Mouse (Mus musculus) G1E-ER4 (cell line): Measurements from ENCODE around the gene Plcb4. TPM values are rescaled to one million over a fixed set of nuclear protein-coding genes. Genes with fewer than 3 reads are reported as not detected.

Experiments used
- GATA1 ChIP-seq: IDR thresholded peaks from one replicate; pipeline ENCODE4 v1.8.0; 2012; ENCODE audit warnings: low read length, inconsistent platforms
- polyA plus RNA-seq: library from polyadenylated mRNA; stranded (reverse); fragments of >175 nt; gene quantifications from 2 replicates; pipeline ENCODE4 v1.2.3, GENCODE M21; 2012

The Plcb4 gene
- polyA plus RNA-seq, 1 experiment: not detected

DNA sequence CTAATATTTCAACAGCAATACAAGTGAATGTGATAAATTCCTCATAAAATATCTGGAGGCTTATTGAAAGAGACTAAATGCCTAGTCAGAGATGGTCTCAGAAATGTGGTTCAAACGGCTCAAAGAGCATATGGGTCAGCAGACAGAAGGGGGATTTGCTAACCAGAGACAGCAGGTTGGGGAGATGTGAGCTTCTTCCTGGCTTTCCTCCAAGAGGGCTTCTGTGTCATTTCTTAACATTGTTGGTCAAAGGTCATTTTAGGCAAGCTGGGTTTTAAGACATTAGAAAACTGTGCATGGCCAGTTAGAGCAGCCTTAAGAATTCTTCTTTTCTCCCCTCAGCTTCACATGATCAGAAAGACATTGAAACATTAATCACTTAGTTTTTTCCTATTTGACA lies 178.9 kb downstream of the Plcb4 start:
- TF ChIP-seq GATA1: no peak

DNA sequence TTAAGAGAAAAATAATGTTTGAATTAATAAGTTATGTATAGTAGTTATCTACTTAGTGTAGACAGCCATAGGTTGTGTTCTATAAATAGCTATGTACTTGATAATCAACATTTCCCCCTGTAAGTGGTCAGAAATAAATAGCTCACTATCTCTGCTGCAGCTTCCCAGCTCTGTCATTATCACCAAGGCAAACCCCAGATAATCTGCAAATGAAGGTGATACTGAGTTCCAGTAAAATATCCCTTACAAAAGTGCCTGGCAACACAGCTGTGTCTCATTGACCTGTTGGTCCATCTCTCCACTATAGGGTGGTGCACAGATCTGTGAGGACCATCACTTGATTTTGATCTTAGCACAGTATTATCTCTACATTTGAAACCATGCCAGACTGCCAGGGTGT lies 179.3 kb downstream of the Plcb4 start:
- no peak for TF ChIP-seq GATA1

DNA sequence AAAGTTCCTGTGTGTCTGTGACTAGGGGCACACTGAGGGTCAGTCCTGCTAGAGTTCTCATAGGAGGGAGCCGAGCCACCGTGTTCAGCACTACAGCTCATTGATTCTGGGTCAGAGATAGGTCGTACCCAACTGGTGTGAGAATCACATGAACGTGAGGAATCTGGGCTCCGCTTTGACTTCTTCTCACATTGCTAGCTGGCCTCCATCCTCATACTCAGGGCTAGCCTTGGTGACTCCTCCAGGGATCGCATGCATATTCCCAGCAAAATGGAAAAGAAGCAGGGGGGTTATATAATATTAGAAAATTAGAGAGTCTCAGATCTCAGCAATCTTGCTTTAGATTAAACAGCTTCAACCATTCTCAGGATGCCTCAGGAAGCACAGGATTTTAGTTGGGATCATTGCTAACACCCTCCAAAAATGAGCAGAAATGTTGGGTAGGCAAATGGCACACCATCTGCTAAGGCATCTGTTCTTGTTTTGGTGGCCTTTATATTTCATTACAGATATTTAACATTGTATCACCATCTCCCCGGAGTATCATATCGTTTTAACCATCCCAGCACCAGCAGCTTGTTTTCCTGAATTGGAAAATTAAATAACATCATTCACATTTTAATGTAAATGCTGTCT lies 180.0 kb downstream of the Plcb4 start:
- no peak for TF ChIP-seq GATA1

DNA sequence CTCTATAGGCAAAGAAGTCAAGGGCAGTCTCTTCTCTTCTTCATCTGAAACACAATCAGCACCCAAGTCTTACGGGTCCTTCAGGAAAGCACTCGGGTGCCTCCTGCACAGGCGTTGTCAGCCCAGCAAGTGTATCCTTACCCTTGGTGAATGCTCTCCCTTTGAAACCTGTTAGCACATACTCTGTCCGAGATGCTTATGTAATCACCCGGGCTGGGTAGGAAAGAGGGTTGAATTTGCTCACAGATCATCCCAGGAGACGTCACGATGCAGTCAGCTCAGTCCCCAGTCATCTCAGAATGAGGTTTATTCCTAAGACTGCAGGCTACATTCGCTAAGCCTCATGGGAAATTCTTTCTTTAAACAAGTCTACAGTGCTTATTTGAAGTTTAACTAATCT lies 184.9 kb downstream of the Plcb4 start:
- no peak for TF ChIP-seq GATA1

DNA sequence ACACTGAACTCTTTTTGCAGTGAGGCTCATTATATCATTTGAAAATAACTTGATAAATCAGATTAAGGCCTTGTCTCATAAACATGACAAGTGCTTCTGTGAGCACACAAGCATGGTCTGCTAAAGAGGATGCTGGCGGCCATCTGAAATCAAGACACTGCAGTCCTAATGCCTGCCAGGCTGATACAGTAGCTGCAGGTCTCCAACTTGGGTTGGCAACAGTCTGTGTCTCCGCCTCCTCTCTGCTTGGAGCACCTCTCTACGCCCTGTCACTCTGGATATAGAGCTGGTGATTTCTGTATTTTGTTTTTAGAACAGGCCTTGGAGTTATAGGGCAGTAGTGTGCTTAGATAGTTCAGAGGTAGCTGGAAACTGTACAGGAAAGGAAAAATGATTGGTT lies 188.1 kb downstream of the Plcb4 start:
- TF ChIP-seq GATA1: no peak

- TF ChIP-seq GATA1: no peak
Observed at GRCm38 (mm10) chr2:135847738-135848137, 188.9 kb downstream of the Plcb4 start.

DNA sequence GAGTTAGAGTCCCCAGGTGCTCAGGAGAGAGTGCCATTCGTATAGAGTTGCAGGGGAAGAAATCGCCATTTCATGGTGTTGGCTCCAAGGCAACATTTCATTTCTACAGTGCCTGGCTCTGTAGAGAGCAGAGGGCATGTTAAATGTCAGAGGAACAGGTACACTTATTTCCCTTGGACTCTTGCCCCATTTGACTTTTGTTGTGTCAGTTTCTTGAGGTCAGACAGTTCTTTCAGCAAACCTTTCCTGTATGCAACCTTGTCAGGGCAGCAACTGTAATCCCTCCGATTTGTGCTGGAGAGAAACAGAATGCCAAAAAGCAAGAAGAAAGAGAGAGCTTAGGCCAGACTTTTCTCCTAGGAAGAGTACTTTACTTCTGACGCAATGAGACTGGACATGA lies 189.4 kb downstream of the Plcb4 start:
- no peak for TF ChIP-seq GATA1

DNA sequence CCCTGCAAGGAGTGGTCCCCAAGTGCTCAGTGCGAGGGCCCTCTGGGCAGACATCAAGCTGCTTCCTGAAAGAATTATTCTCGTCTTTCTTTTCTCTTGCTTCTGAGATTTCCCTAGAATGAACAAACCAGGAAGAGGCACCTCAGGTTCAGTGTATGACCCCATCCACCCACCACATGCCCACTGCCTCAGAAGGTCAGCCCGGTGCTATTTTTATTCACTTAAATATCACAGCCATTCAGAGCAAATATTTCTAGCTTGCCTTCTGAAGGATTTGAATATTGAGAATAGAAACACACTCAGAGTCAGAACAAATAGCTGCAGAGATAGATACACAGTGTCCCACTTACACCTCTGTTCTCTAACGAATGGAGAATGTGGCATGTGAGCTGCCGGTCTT lies 193.2 kb downstream of the Plcb4 start:
- no peak for TF ChIP-seq GATA1

DNA sequence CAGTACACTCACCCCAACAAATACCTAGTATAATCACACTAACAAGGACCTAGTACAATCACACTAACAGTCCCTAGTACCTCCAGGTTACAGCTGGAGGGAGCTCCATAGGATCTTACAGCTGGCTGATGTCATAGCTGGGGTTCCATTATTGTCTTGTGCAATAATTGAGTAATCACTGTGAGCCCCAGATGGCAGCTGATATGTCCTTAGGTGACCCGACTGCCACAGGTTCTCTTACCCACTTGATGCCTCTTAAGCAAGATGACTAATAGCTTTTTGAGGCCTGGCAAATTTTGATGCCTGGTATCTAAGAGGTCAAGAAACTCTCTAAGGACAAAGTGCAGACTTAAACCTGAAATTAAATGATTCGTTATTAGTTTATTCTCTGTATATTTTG lies 194.3 kb downstream of the Plcb4 start:
- TF ChIP-seq GATA1: no peak

DNA sequence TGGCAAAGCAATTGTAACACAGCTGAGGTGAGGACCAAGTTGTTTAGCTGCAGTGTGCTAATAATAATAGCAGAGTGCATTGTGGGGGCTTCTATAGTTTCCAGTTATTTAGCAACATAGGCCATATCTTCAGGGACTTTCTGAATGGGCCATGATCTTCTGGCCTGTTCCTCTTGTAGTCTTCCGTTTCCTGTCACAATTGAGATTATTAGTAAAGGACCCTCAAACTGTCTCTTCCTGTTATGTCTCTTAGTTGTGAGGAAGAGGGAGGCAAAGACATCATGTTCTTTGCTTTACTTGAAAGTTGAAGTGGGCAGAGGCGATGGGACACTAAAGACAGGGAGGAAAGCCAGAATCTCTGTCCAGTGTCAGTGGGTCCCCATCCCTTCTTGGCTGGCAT lies 195.2 kb downstream of the Plcb4 start:
- TF ChIP-seq GATA1: no peak

DNA sequence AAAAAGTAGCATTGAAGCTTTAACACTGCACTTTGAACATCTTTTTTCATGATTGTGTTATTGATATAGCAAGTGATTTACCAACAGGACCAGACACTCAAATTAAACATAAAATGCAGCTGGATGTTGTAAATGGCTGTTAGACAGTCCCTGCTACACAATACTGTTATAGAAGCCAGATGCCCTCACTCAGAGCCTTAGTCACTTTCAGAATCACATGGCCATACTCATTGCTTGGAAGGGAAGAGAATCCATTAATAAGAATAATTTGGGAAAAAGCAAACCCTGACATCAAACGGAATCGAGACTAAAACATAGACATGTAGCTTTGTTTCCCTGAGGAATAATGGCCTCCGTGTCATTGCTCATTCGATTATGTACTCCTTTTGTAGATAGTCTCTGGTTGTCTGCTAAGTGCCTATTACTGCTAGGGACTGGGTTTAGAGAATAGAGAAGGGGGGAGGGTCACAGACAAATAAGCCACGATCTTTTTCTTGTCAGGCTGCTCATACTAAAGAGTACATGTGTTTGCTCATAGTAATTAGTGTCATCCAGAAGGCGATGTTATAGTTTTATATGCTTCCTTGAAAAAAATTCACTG lies 197.2 kb downstream of the Plcb4 start:
- no peak for TF ChIP-seq GATA1

DNA sequence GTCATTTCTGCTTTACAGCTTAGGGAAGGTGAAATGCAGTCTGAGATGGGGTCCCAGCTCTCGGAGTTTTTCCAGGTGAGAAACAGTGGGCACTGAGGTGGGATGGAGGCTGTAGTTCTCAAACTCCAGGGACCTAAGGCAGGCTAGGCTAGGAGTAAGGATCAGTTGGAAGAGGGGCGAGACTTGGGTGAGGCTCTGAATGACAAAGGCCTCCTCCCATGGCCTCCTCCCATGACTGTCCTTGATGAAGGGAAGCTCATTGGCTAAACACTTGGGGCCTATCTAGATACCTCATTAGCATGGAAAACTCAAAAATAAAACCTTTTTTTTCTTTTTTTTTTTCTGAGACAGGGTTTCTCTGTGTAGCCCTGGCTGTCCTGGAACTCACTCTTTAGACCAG lies 198.0 kb downstream of the Plcb4 start:
- no peak for TF ChIP-seq GATA1

- TF ChIP-seq GATA1: no peak
Observed at GRCm38 (mm10) chr2:135861531-135862488, 203.0 kb downstream of the Plcb4 start.

GRCm38 (mm10) chr2:135862489-135863390 lies 203.9 kb downstream of the Plcb4 start:
- TF ChIP-seq GATA1: no peak

- TF ChIP-seq GATA1: no peak
Observed at GRCm38 (mm10) chr2:135863391-135864076, 204.7 kb downstream of the Plcb4 start.
